Mouse (Mus musculus): Measurements from ENCODE around the gene Bri3bp. TPM values are rescaled to one million over a fixed set of nuclear protein-coding genes. Genes with fewer than 3 reads are reported as not detected.

Gene Bri3bp
- polyA plus RNA-seq, 1 experiment from 2014 or later: 59.6 TPM

DNA sequence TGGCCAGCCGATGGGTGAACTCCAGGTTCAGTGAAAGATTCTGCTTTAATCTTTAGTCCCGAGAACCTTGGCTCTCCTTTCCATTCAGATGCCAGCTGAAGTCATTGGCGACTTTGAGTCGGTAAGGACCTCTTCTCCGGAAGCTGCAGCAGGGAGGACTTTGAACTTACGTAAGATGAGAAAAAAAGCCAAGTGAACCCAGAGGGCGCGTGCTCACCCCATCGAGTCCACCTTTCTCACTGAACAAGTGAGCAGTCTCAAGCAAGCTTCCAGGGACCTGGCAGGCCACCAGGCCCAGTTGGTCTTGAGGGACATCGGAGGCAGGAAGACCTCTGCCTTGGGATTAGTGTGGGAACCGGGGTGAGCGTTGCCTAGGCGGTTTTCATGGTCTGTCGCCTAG is 25.9 kb downstream of the Bri3bp start:
- peaks cover 5% of the 10 kb centered on the region for H3K4me1 ChIP-seq (replicated peaks)
- 0 out of 2 replicates have a peak overlapping the region, but pooled peaks have one; percentile 20 for H3K9ac ChIP-seq
- peak overlapping the region; percentile 27; the same call in 1 of the 2 replicates for H3K27ac ChIP-seq
- H3K36me3 ChIP-seq: no peaks in the 10 kb centered on the region
- no peak overlapping the region for H3K4me3 ChIP-seq (replicated peaks)
- no peaks in the 10 kb centered on the region for H3K9me3 ChIP-seq
- 82% methylated on average over 14 of the region's 14 CpGs for WGBS
- no peaks in the 10 kb centered on the region for H3K27me3 ChIP-seq (replicated peaks)
- ATAC-seq: no peak
- H3K4me2 ChIP-seq (replicated peaks): no peak overlapping the region

DNA sequence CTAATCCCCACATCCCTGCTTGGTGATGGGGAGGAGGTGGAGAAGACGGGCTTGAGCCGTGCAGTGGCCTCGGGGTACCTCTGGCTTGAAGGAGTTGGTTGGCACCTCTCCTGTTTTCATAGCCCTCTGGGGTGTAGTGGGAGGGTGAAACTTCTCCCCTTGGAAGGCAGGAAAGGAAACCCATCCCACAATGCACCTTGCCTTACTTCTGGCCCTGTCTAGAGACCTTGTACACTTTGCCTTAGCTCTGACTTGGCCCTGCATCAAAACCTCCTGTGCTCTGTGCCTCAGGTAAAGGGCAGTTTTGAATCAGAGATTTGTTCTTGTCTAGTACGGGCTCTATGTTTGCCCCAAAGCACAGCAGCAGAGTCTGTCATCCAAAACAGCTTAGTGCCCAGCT is 29.3 kb downstream of the Bri3bp start:
- Histone ChIP-seq H3K9me3 (no peaks in the 10 kb centered on the region), H3K27me3 (replicated peaks) (no peaks in the 10 kb centered on the region), H3K36me3 (no peaks in the 10 kb centered on the region), H3K4me2 (replicated peaks) (no peak overlapping the region), H3K27ac (no peak overlapping the region), H3K4me3 (replicated peaks) (no peak overlapping the region), H3K4me1 (replicated peaks) (peaks cover 4% of the 10 kb centered on the region; the same call in 1 of the 2 replicates), H3K9ac (no peak overlapping the region)
- no peak for ATAC-seq
- WGBS: 90% methylated on average over 4 of the region's 4 CpGs

DNA sequence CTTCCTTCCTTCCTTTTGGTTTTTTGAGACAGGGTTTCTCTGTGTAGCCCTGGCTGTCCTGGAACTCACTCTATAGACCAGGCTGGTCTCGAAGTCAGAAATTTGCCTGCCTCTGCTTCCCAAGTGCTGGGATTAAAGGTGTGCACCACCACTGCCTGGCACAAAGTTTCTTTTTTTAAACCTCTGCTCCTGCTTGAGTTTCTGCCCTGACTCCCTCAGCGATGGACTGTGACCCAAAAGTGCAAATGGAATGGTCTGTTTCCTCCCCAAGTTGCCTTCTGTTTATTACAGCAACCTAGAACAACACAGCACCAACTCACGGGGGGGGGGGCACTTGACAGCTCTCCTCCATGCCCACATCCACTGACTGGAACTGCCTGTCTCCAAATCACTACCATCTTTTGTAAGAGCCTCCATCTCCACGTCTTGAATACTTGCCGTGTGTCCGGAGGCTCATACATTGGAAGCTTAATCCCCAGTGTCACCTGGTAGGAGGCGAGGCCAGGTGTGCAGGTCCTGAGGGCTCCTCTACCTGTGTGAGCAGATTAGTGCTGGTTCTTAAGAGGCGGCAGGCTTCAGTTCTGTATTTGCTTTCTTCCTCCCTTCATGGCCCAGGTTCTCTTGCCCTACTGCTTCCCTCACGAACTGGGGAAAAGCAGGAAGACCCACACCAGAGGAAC is 31.6 kb downstream of the Bri3bp start:
- no peaks in the 10 kb centered on the region for H3K36me3 ChIP-seq
- no peak overlapping the region for H3K4me2 ChIP-seq (replicated peaks)
- no peak overlapping the region for H3K4me3 ChIP-seq (replicated peaks)
- no peak overlapping the region for H3K9ac ChIP-seq
- 78% methylated on average over 9 of the region's 9 CpGs for WGBS
- H3K27me3 ChIP-seq (replicated peaks): no peaks in the 10 kb centered on the region
- H3K4me1 ChIP-seq (replicated peaks): peaks cover 22% of the 10 kb centered on the region
- no peak for ATAC-seq
- H3K27ac ChIP-seq: no peak overlapping the region
- no peaks in the 10 kb centered on the region for H3K9me3 ChIP-seq

DNA sequence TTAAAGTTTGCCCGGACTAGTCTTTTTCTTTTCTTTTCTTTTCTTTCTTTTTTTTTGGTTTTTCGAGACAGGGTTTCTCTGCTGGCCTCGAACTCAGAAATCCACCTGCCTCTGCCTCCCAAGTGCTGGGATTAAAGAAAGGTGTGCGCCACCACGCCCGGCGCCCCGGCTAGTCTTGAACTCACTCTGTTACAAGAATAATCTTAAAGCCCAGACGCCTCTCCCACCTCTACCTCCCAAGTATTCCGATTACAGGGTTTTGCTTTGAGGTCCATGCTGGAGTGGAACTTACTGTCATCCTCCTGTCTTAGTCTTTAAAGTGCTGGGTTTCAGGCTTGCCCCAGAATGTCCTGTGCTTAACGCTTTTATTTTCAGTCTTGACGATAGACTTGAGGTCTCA is 33.7 kb downstream of the Bri3bp start:
- Histone ChIP-seq H3K9ac (no peak overlapping the region; the same call in 1 of the 2 replicates), H3K4me1 (replicated peaks) (peaks cover 26% of the 10 kb centered on the region), H3K27ac (no peak overlapping the region), H3K4me3 (replicated peaks) (peak overlapping the region; percentile 95), H3K27me3 (replicated peaks) (no peaks in the 10 kb centered on the region), H3K4me2 (replicated peaks) (peak overlapping the region; percentile 85), H3K9me3 (no peaks in the 10 kb centered on the region), H3K36me3 (no peaks in the 10 kb centered on the region)
- 58% methylated on average over 12 of the region's 12 CpGs for WGBS
- no peak for ATAC-seq

DNA sequence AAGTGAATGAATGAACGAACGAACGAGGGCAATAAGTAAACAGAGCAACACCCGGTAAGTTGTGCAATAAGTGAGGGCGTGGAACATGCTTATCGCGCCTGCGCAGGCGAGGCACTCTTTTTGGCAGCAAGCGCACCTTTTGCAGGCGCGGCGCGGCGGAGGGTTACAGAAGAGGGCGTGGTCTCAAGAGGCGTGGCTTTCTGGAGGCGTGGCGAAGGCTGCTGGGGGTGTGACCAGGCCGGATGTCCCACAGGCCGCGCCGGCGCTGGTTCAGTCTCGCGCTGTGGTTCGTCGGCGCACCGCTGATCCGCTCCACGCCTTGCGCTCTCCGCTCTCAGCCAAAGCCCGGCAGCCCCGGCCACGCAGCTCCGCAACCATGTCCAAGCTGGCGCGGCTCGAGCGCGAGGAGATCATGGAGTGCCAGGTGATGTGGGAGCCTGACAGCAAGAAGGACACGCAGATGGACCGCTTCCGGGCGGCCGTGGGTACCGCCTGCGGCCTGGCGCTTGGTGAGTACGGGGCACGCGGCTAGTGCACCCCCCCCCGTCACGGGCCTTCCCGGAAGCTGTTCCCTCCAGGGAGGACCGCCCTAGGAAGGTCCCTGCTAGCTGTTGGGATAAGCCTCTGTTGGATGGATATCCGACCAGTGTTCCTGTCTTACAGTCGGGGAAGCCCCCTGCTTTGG is 34.4 kb downstream of the Bri3bp start, which contains the start of gene Aacs:
Gene Aacs, plus strand, starts transcription at position 214 of the 685 bp plus-strand sequence.
- Histone ChIP-seq H3K4me1 (replicated peaks) (peaks cover 32% of the 10 kb centered on the region), H3K27me3 (replicated peaks) (no peaks in the 10 kb centered on the region), H3K9me3 (no peaks in the 10 kb centered on the region), H3K36me3 (no peaks in the 10 kb centered on the region), H3K4me3 (replicated peaks) (peak within 1 kb of the TSS; percentile 95), H3K4me2 (replicated peaks) (peak within 1 kb of the TSS; percentile 85), H3K27ac (peak within 1 kb of the TSS; percentile 84), H3K9ac (peak within 1 kb of the TSS; percentile 87)
- ATAC-seq: peak; percentile 93
- WGBS: under 1% methylated on average over 60 of the region's 60 CpGs

DNA sequence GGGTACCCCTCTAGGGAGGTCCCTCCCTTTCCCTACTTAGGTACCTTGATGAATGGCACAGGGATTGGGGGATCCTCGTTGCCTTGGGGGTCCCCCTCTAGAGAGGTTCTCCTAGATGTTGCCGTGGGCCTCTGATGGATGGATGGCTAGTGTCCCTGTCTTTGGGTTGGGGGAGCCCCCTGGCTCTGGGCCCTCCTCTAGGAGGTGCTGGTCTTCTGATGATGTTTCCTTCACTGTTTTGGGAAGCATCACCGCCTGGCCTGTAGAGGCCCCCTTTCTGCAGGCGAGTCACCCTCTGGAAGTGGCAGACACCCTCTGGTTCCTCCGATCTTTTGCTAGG is 34.9 kb downstream of the Bri3bp start:
- no peak; the same call in 1 of the 2 replicates for ATAC-seq
- no peaks in the 10 kb centered on the region for H3K36me3 ChIP-seq
- peak overlapping the region; percentile 85 for H3K4me2 ChIP-seq (replicated peaks)
- H3K27me3 ChIP-seq (replicated peaks): no peaks in the 10 kb centered on the region
- H3K9ac ChIP-seq: peak overlapping the region; percentile 87
- H3K4me1 ChIP-seq (replicated peaks): peaks cover 33% of the 10 kb centered on the region
- H3K4me3 ChIP-seq (replicated peaks): peak overlapping the region; percentile 95
- H3K9me3 ChIP-seq: no peaks in the 10 kb centered on the region
- whole genome bisulfite sequencing: 13% methylated on average over 5 of the region's 5 CpGs
- peak overlapping the region; percentile 84; the same call in 1 of the 2 replicates for H3K27ac ChIP-seq

DNA sequence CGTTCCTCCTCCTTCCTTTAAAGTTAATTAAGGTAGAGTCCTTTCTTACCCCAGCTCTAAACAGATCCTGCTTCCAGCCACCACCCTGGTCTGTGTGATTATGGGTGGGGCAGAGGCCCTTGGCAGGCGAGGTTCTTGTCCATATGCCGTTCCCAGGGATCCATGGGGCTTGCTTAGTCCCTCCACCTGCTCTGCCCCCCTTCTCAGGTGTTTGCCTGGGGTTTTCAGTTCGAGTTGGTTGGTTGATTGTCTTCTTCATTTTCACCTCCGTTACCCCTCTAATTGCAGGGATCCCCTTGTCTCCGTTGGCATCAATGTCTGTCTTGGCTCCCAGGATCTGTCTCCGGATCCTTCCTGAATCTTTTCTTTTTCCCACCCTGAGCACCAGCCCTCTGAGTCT is 35.4 kb downstream of the Bri3bp start:
- Histone ChIP-seq H3K9me3 (no peaks in the 10 kb centered on the region), H3K27me3 (replicated peaks) (no peaks in the 10 kb centered on the region), H3K36me3 (no peaks in the 10 kb centered on the region), H3K9ac (peak overlapping the region; percentile 87), H3K4me1 (replicated peaks) (peaks cover 33% of the 10 kb centered on the region), H3K27ac (peak overlapping the region; percentile 84; the same call in 1 of the 2 replicates), H3K4me3 (replicated peaks) (peak overlapping the region; percentile 95), H3K4me2 (replicated peaks) (peak overlapping the region; percentile 85)
- WGBS: 54% methylated on average over 7 of the region's 7 CpGs
- ATAC-seq: peak; percentile 49

DNA sequence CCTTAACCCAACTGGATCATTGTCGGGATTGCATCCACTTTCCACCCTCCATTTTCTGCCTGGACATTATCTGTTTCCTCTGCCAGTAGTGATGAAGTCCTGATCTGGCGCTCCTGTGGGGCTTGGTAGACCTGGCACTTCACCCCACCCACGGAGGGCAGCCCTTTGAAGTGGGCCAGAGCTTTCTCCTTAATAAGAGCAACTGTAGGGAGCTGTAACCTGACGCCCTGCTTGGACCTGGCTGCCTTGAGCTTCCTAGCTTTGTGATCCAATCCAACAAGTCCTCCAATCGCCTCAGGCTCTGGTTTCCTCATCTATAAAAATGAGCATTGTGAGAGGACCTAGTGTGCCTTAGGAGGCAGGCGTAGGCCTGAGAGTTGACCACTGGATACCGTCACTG is 36.2 kb downstream of the Bri3bp start:
- no peak overlapping the region for H3K27ac ChIP-seq
- H3K9ac ChIP-seq: peak overlapping the region; percentile 87; the same call in 1 of the 2 replicates
- H3K4me2 ChIP-seq (replicated peaks): peak overlapping the region; percentile 85
- H3K9me3 ChIP-seq: no peaks in the 10 kb centered on the region
- H3K4me3 ChIP-seq (replicated peaks): peak overlapping the region; percentile 95
- 68% methylated on average over 7 of the region's 7 CpGs for WGBS
- no peak for ATAC-seq
- peaks cover 33% of the 10 kb centered on the region for H3K4me1 ChIP-seq (replicated peaks)
- H3K27me3 ChIP-seq (replicated peaks): no peaks in the 10 kb centered on the region
- H3K36me3 ChIP-seq: peaks cover under 1% of the 10 kb centered on the region; the same call in 1 of the 2 replicates

DNA sequence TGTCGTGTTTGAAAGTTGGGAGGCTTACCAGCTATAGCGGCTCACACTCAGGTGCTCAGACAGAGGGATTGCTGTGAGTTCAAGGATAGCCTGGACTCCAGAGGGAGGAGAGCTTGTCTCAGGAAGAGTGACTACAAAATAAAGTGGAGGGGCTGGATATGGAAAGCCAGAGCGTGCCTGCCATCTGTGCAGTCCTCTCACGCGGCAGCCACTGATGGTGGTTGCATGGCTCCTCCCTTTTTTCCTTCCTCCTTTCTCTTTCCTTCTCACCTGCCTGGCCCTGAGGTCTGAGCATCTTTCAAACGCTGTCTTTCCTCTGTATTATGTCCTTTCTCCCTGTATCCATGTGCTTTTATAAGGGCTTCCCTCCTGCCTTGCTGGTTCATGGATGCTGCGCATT is 36.7 kb downstream of the Bri3bp start:
- H3K9ac ChIP-seq: 0 out of 2 replicates have a peak overlapping the region, but pooled peaks have one; percentile 87
- no peaks in the 10 kb centered on the region for H3K9me3 ChIP-seq
- H3K27ac ChIP-seq: no peak overlapping the region
- H3K36me3 ChIP-seq: peaks cover 5% of the 10 kb centered on the region
- no peaks in the 10 kb centered on the region for H3K27me3 ChIP-seq (replicated peaks)
- peaks cover 33% of the 10 kb centered on the region for H3K4me1 ChIP-seq (replicated peaks)
- ATAC-seq: no peak
- H3K4me2 ChIP-seq (replicated peaks): peak overlapping the region; percentile 85
- 87% methylated on average over 7 of the region's 7 CpGs for WGBS
- peak overlapping the region; percentile 95; the same call in 1 of the 2 replicates for H3K4me3 ChIP-seq (replicated peaks)

DNA sequence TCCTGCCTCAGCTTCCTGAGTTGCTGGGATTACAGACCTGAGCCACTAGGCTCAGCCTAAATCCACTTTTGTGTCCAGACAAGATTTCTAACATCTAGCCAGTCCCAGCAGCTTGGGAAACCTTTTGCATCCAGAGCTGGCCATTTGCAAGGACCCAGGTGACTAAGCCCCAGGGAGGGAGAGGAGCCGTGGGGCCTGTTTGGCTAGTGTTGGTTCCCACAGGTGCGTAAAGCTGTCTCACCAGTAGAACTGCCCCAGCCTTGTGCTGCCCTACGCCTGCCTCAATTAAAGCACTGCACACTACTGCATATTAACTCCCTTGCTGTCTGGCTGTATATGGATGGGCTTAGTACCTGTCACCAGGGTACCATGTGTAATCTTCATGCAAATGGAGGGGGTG is 38.0 kb downstream of the Bri3bp start:
- ATAC-seq: no peak
- H3K9ac ChIP-seq: no peak overlapping the region
- WGBS: 86% methylated on average over 3 of the region's 3 CpGs
- no peak overlapping the region for H3K4me3 ChIP-seq (replicated peaks)
- H3K27ac ChIP-seq: no peak overlapping the region
- H3K4me1 ChIP-seq (replicated peaks): peaks cover 33% of the 10 kb centered on the region
- no peak overlapping the region for H3K4me2 ChIP-seq (replicated peaks)
- H3K9me3 ChIP-seq: no peaks in the 10 kb centered on the region
- no peaks in the 10 kb centered on the region for H3K27me3 ChIP-seq (replicated peaks)
- H3K36me3 ChIP-seq: peaks cover 12% of the 10 kb centered on the region

DNA sequence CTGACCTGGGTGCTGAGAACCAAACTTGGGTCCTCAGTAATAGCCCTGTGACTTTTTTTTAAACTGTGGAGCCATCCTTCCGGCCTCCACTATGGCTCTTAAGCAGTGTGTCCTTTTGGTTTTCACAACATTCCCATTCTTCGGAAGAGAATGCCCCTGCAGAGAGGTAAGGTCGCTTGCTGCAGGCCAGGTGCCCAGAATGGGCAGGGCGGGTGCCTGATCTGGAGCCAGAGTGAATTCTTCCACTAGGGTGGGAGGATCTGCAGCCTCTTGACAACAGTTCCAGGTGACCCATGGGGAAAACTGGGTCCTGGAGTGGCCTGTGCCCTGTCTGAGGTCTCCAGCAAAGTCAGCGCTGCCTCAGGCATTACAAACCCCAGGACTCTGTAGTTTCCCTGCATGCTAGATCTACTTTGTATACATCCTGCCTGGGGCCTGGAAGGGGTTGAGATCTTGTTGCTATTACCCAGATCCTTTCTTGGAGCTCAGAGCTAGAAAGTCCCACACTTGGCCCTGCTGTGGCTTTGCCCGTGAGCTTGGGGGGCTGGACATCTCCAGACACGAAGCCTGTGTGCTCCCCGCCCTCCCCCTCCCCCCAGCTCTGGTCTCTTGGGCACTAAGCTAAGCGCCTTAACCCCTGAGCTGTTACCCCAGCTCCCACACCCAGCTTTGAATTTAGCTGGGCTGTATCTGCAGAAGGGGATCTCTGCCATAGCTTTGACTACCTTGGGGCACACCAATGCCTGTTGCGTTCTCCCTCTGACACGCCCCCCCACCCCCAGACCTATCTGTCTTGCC is 39.3 kb downstream of the Bri3bp start:
- no peak overlapping the region for H3K9ac ChIP-seq
- peak overlapping the region; percentile 28; the same call in 1 of the 2 replicates for H3K4me2 ChIP-seq (replicated peaks)
- H3K36me3 ChIP-seq: peaks cover 20% of the 10 kb centered on the region
- no peaks in the 10 kb centered on the region for H3K27me3 ChIP-seq (replicated peaks)
- no peaks in the 10 kb centered on the region for H3K9me3 ChIP-seq
- peaks cover 29% of the 10 kb centered on the region for H3K4me1 ChIP-seq (replicated peaks)
- ATAC-seq: no peak
- no peak overlapping the region for H3K4me3 ChIP-seq (replicated peaks)
- H3K27ac ChIP-seq: no peak overlapping the region
- 75% methylated on average over 11 of the region's 11 CpGs for WGBS

DNA sequence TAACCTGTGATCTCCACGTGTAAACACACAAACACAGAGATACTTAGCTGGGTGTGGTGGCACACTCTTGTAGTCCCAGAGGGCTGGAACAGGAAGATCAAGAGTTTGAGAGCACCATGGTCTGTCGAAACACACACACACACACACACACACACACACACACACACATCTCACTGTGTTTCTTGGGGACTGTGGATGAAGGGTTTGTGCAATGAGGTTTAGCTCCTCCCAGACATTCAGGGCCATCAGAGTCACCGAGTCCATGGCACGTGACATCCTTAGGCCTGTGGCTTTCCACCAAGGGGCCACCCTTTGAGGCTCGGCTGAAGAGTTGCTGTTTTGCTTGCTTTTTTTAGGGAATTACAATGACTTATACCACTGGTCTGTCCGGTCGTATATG is 41.1 kb downstream of the Bri3bp start:
- no peak for ATAC-seq
- H3K27me3 ChIP-seq (replicated peaks): no peaks in the 10 kb centered on the region
- WGBS: 88% methylated on average over 7 of the region's 7 CpGs
- no peak overlapping the region for H3K4me3 ChIP-seq (replicated peaks)
- H3K4me1 ChIP-seq (replicated peaks): peaks cover 16% of the 10 kb centered on the region
- H3K36me3 ChIP-seq: peaks cover 24% of the 10 kb centered on the region
- H3K4me2 ChIP-seq (replicated peaks): no peak overlapping the region
- no peaks in the 10 kb centered on the region for H3K9me3 ChIP-seq
- H3K27ac ChIP-seq: no peak overlapping the region
- H3K9ac ChIP-seq: no peak overlapping the region
